Mouse (Mus musculus): ENCODE measurements around the gene Parp11.

GRCm38 (mm10) chr6:127456769-127457168 is 10.1 kb downstream of the Parp11 start:
- TF ChIP-seq CTCF (IDR thresholded peaks at IDR 0.05; ENCODE audit: control insufficient read depth, insufficient read depth, low read length), result no peak
- TF ChIP-seq POLR2A (IDR thresholded peaks at IDR 0.05; ENCODE audit: borderline replicate concordance, control insufficient read depth, low read depth, low read length), result no peak

All from bone marrow, adult 2 months (tissue).